Mouse (Mus musculus): ENCODE data around the gene Map2.

The Map2 gene

GRCm38 (mm10) chr1:66328996-66329395 is 153.9 kb downstream of the Map2 start:
- Histone ChIP-seq H3K4me3 (replicated peaks; ENCODE audit: low read length) (no peak overlapping the region), H3K36me3 (ENCODE audit: insufficient read depth, low read length) (no peaks in the 10 kb centered on the region), H3K27me3 (ENCODE audit: insufficient read depth, low read length) (no peaks in the 10 kb centered on the region), H3K9me3 (ENCODE audit: low read length) (no peaks in the 10 kb centered on the region), H3K4me1 (replicated peaks; ENCODE audit: low read depth, low read length) (no peaks in the 10 kb centered on the region)
- TF ChIP-seq POU5F1 (IDR thresholded peaks at IDR 0.05; ENCODE audit: borderline replicate concordance, low read length) (no peak), NANOG (IDR thresholded peaks at IDR 0.05; ENCODE audit: borderline replicate concordance, low read length) (no peak; the same call in 1 of the 2 replicates), CTCF (conservative IDR thresholded peaks at IDR 0.05; ENCODE audit: low read length) (no peak)

GRCm38 (mm10) chr1:66329534-66329933 is 154.5 kb downstream of the Map2 start:
- H3K27me3 ChIP-seq (ENCODE audit: insufficient read depth, low read length) = no peaks in the 10 kb centered on the region
- H3K4me3 ChIP-seq (replicated peaks; ENCODE audit: low read length) = no peak overlapping the region
- TF ChIP-seq POU5F1 (IDR thresholded peaks at IDR 0.05; ENCODE audit: borderline replicate concordance, low read length) (no peak), NANOG (IDR thresholded peaks at IDR 0.05; ENCODE audit: borderline replicate concordance, low read length) (no peak), CTCF (conservative IDR thresholded peaks at IDR 0.05; ENCODE audit: low read length) (no peak)
- no peaks in the 10 kb centered on the region for H3K36me3 ChIP-seq (ENCODE audit: insufficient read depth, low read length)
- H3K4me1 ChIP-seq (replicated peaks; ENCODE audit: low read depth, low read length) = no peaks in the 10 kb centered on the region
- no peaks in the 10 kb centered on the region for H3K9me3 ChIP-seq (ENCODE audit: low read length)

GRCm38 (mm10) chr1:66335724-66336284 is 160.7 kb downstream of the Map2 start:
- H3K4me1 ChIP-seq (replicated peaks; ENCODE audit: low read depth, low read length) = no peaks in the 10 kb centered on the region
- H3K36me3 ChIP-seq (ENCODE audit: insufficient read depth, low read length) = no peaks in the 10 kb centered on the region
- no peak overlapping the region for H3K4me3 ChIP-seq (replicated peaks; ENCODE audit: low read length)
- no peak for TF ChIP-seq NANOG (IDR thresholded peaks at IDR 0.05; ENCODE audit: borderline replicate concordance, low read length)
- no peak for TF ChIP-seq POU5F1 (IDR thresholded peaks at IDR 0.05; ENCODE audit: borderline replicate concordance, low read length)
- no peak for TF ChIP-seq CTCF (conservative IDR thresholded peaks at IDR 0.05; ENCODE audit: low read length)
- H3K27me3 ChIP-seq (ENCODE audit: insufficient read depth, low read length) = no peaks in the 10 kb centered on the region
- no peaks in the 10 kb centered on the region for H3K9me3 ChIP-seq (ENCODE audit: low read length)

GRCm38 (mm10) chr1:66339213-66339612 is 164.1 kb downstream of the Map2 start:
- TF ChIP-seq CTCF (conservative IDR thresholded peaks at IDR 0.05; ENCODE audit: low read length) (no peak), NANOG (IDR thresholded peaks at IDR 0.05; ENCODE audit: borderline replicate concordance, low read length) (no peak), POU5F1 (IDR thresholded peaks at IDR 0.05; ENCODE audit: borderline replicate concordance, low read length) (no peak)
- no peaks in the 10 kb centered on the region for H3K4me1 ChIP-seq (replicated peaks; ENCODE audit: low read depth, low read length)
- no peaks in the 10 kb centered on the region for H3K27me3 ChIP-seq (ENCODE audit: insufficient read depth, low read length)
- no peaks in the 10 kb centered on the region for H3K9me3 ChIP-seq (ENCODE audit: low read length)
- H3K36me3 ChIP-seq (ENCODE audit: insufficient read depth, low read length) = no peaks in the 10 kb centered on the region
- no peak overlapping the region for H3K4me3 ChIP-seq (replicated peaks; ENCODE audit: low read length)

- no peaks in the 10 kb centered on the region for H3K36me3 ChIP-seq (ENCODE audit: insufficient read depth, low read length)
- peaks cover 10% of the 10 kb centered on the region; the same call in 1 of the 2 replicates for H3K4me1 ChIP-seq (replicated peaks; ENCODE audit: low read depth, low read length)
- no peaks in the 10 kb centered on the region for H3K9me3 ChIP-seq (ENCODE audit: low read length)
- TF ChIP-seq POU5F1 (IDR thresholded peaks at IDR 0.05; ENCODE audit: borderline replicate concordance, low read length) (no peak), NANOG (IDR thresholded peaks at IDR 0.05; ENCODE audit: borderline replicate concordance, low read length) (no peak), CTCF (conservative IDR thresholded peaks at IDR 0.05; ENCODE audit: low read length) (no peak)
- H3K4me3 ChIP-seq (replicated peaks; ENCODE audit: low read length) = no peak overlapping the region
- H3K27me3 ChIP-seq (ENCODE audit: insufficient read depth, low read length) = no peaks in the 10 kb centered on the region
Measured at GRCm38 (mm10) chr1:66348404-66349165, 173.5 kb downstream of the Map2 start.

- Histone ChIP-seq H3K9me3 (ENCODE audit: low read length) (no peaks in the 10 kb centered on the region), H3K4me3 (replicated peaks; ENCODE audit: low read length) (no peak overlapping the region), H3K4me1 (replicated peaks; ENCODE audit: low read depth, low read length) (peaks cover 10% of the 10 kb centered on the region; the same call in 1 of the 2 replicates), H3K27me3 (ENCODE audit: insufficient read depth, low read length) (no peaks in the 10 kb centered on the region), H3K36me3 (ENCODE audit: insufficient read depth, low read length) (no peaks in the 10 kb centered on the region)
- TF ChIP-seq NANOG (IDR thresholded peaks at IDR 0.05; ENCODE audit: borderline replicate concordance, low read length) (peak; percentile 81), POU5F1 (IDR thresholded peaks at IDR 0.05; ENCODE audit: borderline replicate concordance, low read length) (no peak)
Measured at GRCm38 (mm10) chr1:66349166-66349835, 174.2 kb downstream of the Map2 start.

- no peaks in the 10 kb centered on the region for H3K9me3 ChIP-seq (ENCODE audit: low read length)
- H3K4me1 ChIP-seq (replicated peaks; ENCODE audit: low read depth, low read length) = peaks cover 10% of the 10 kb centered on the region; the same call in 1 of the 2 replicates
- no peaks in the 10 kb centered on the region for H3K27me3 ChIP-seq (ENCODE audit: insufficient read depth, low read length)
- TF ChIP-seq NANOG (IDR thresholded peaks at IDR 0.05; ENCODE audit: borderline replicate concordance, low read length) (no peak), POU5F1 (IDR thresholded peaks at IDR 0.05; ENCODE audit: borderline replicate concordance, low read length) (no peak), CTCF (conservative IDR thresholded peaks at IDR 0.05; ENCODE audit: low read length) (no peak)
- no peak overlapping the region for H3K4me3 ChIP-seq (replicated peaks; ENCODE audit: low read length)
- no peaks in the 10 kb centered on the region for H3K36me3 ChIP-seq (ENCODE audit: insufficient read depth, low read length)
Measured at GRCm38 (mm10) chr1:66351366-66351765, 176.3 kb downstream of the Map2 start.

- Histone ChIP-seq H3K9me3 (ENCODE audit: low read length) (0 out of 2 replicates have a peak, but pooled peaks cover 4% of the 10 kb centered on the region), H3K27me3 (ENCODE audit: insufficient read depth, low read length) (no peaks in the 10 kb centered on the region), H3K4me3 (replicated peaks; ENCODE audit: low read length) (no peak overlapping the region), H3K36me3 (ENCODE audit: insufficient read depth, low read length) (no peaks in the 10 kb centered on the region), H3K4me1 (replicated peaks; ENCODE audit: low read depth, low read length) (no peaks in the 10 kb centered on the region)
- no peak for TF ChIP-seq CTCF (conservative IDR thresholded peaks at IDR 0.05; ENCODE audit: low read length)
- TF ChIP-seq POU5F1 (IDR thresholded peaks at IDR 0.05; ENCODE audit: borderline replicate concordance, low read length) = no peak
- no peak for TF ChIP-seq NANOG (IDR thresholded peaks at IDR 0.05; ENCODE audit: borderline replicate concordance, low read length)
Measured at GRCm38 (mm10) chr1:66361799-66362198, 186.7 kb downstream of the Map2 start.

All from E14TG2a.4 (cell line).